Mouse (Mus musculus): Measurements from ENCODE around the gene Arid3c. TPM values are rescaled to one million over a fixed set of nuclear protein-coding genes. Genes with fewer than 3 reads are reported as not detected.

The Arid3c gene
- polyA plus RNA-seq, 1 experiment, result not detected

DNA sequence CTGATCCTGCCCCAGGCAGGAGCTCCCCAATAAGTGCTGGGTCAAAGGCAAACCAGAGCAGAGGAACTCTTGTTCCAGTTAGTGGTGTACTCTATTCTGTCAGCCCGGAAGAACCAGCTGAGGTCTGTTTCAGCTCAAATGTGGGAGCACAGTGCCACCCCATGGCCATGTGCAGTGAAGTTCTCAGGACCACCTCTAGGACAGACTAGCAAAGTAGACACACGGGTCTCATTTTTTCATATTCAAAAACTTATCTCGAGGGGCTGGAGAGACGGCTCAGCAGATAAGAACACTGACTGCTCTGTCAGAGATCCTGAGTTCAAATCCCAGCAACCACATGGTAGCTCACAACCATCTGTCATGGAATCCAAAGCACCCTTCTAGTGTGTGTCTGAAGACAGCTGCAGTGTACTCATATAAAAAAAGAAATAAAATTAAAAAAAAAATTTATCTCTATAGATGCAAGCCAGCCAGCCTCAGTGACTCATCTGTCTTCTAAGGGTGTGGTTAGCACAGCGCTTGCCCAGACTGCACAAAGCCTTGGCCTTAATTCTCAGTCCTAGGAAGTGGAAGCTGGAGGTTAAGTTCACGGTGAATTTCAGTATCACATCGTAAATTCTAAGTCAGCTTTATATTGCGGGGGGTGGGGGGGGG lies 6.8 kb upstream of the Arid3c start:
- Histone ChIP-seq H3K27ac (ENCODE audit: insufficient read depth, low read depth, low read length) (no peak overlapping the region), H3K4me1 (ENCODE audit: control insufficient read depth, insufficient read depth, low read length) (peaks cover 5% of the 10 kb centered on the region), H3K4me3 (ENCODE audit: insufficient read depth, low read depth, low read length) (no peak overlapping the region)
- WGBS, result 43% methylated on average over 8 of the region's 8 CpGs
- no peak for TF ChIP-seq POLR2A (IDR thresholded peaks at IDR 0.05; ENCODE audit: insufficient read depth, low read depth, low read length)
- peak; percentile 52 for TF ChIP-seq CTCF (IDR thresholded peaks at IDR 0.05; ENCODE audit: insufficient read depth, low read depth, low read length)

DNA sequence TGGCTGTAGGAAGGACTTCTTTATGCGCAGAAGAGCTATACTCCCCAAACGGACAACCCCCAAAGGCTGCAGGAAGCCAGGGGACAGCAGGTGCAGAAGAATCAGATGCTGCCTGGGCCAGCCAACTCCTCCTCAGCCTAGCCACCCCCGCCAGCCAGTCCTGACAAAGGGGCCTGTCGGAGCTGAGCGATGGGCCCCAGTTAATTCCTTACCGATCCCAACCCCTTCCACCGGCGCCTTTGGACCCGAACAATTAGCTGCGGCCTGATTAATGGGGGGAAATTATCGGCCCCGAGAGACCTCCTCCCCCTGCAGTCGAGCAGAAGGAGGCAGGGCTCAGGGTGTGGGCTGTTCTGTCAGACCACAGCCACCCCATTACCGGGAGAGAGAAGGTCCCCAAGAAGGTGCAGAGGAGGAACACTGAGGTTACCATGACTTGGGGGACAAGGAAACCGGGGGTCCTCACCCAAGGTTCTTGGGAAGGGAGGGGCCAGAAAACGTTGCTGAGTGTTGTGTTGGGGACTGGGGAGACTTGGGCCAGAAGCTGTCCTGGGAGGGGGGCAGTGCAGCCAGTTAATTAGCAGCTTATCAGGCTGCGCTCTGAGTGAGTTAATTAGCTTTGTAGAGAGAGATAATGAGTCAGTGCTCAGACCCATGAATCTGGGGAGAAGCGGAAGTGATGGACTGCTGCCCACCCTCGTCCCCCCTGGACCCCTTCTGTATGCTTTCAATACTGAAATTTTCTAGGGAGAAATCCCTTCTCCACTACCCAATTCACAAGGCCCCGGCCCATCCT lies 3.9 kb downstream of the Arid3c start:
- Histone ChIP-seq H3K4me3 (ENCODE audit: insufficient read depth, low read depth, low read length) (no peak overlapping the region), H3K27ac (ENCODE audit: insufficient read depth, low read depth, low read length) (no peak overlapping the region), H3K4me1 (ENCODE audit: control insufficient read depth, insufficient read depth, low read length) (peaks cover 11% of the 10 kb centered on the region)
- no peak for TF ChIP-seq POLR2A (IDR thresholded peaks at IDR 0.05; ENCODE audit: insufficient read depth, low read depth, low read length)
- TF ChIP-seq CTCF (IDR thresholded peaks at IDR 0.05; ENCODE audit: insufficient read depth, low read depth, low read length), result no peak
- WGBS, result 20% methylated on average over 20 of the region's 20 CpGs

DNA sequence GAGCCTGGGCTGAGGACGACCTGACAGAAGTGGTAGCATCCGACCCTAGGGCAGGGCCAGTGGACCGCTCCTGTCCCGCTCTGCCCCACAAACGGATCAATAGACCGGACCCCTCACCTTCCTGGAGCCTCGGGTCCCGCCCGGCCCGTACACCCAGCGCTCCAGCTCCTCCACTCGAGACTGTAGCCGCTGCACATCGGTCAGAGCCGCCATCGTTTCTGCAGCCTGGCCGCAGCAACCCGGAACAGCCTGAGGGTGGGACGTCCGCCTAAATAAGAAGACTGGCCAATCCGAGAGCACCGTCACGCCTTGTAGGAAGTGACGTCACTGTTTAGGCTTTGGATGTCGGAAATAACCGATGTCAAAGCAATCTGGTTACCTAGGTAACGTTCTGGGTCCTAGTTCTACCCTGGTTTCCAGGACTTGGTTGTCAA lies 8.0 kb downstream of the Arid3c start, which contains the start of gene Dctn3:
Dctn3 (minus strand) TSS at position 253 of the 434 bp plus-strand sequence.
- H3K27ac ChIP-seq (ENCODE audit: insufficient read depth, low read depth, low read length), result no peak within 1 kb of the TSS; the same call in 1 of the 2 replicates
- TF ChIP-seq CTCF (IDR thresholded peaks at IDR 0.05; ENCODE audit: insufficient read depth, low read depth, low read length), result no peak
- peak; percentile 93 for TF ChIP-seq POLR2A (IDR thresholded peaks at IDR 0.05; ENCODE audit: insufficient read depth, low read depth, low read length)
- H3K4me1 ChIP-seq (ENCODE audit: control insufficient read depth, insufficient read depth, low read length), result peaks cover 4% of the 10 kb centered on the region; the same call in 1 of the 2 replicates
- under 1% methylated on average over 27 of the region's 27 CpGs for WGBS
- peak within 1 kb of the TSS; percentile 65 for H3K4me3 ChIP-seq (ENCODE audit: insufficient read depth, low read depth, low read length)

DNA sequence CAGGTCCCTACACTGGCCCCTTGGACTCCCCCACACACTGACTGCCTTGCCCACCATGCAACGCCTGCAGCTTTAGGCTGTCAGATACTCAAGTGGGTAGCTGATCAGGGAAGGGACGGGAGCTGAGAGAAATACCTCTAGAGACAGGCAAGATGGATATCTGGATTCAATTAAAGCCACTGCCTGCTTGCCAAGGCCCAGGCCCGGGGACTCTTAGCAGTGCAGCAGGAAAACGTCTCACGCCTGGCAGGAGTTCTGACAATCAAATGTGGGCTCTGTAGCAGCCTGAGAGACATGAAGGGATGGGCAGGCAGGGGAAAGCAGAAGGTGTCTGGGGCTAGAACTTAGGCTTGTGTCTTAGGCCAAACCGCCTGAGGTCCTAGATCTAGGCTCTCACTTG lies 14.1 kb downstream of the Arid3c start:
- WGBS, result 69% methylated on average over 6 of the region's 6 CpGs
- TF ChIP-seq POLR2A (IDR thresholded peaks at IDR 0.05; ENCODE audit: insufficient read depth, low read depth, low read length) (no peak), CTCF (IDR thresholded peaks at IDR 0.05; ENCODE audit: insufficient read depth, low read depth, low read length) (no peak)
- peaks cover 9% of the 10 kb centered on the region for H3K4me1 ChIP-seq (ENCODE audit: control insufficient read depth, insufficient read depth, low read length)

DNA sequence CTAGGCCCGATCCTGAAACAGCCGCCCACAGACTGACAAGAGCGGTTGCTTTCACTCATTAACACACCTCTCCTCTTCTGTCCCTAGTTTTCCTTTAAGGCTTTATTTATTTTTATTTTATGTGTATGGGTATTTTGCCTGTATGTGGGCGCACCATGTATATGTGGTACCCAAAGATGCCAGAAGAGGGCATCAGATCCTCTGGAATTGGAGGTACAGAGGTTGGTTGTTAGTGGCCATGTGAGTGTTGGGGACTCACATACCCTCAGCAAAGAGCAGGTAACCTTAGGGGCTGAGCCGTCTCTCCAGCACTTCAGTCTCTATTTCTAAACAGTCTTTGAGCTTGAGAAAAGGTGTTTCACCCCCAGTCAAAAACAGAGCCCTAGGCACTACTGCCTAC lies 15.3 kb downstream of the Arid3c start:
- Histone ChIP-seq H3K27ac (ENCODE audit: insufficient read depth, low read depth, low read length) (no peak overlapping the region), H3K4me1 (ENCODE audit: control insufficient read depth, insufficient read depth, low read length) (peaks cover 12% of the 10 kb centered on the region), H3K4me3 (ENCODE audit: insufficient read depth, low read depth, low read length) (no peak overlapping the region)
- TF ChIP-seq CTCF (IDR thresholded peaks at IDR 0.05; ENCODE audit: insufficient read depth, low read depth, low read length) (no peak), POLR2A (IDR thresholded peaks at IDR 0.05; ENCODE audit: insufficient read depth, low read depth, low read length) (no peak)
- WGBS, result 73% methylated on average over 5 of the region's 5 CpGs

More for the DNA sequence above, 14.1 kb downstream of the Arid3c start:
- Histone ChIP-seq H3K27ac (ENCODE audit: insufficient read depth, low read depth, low read length) (no peak overlapping the region), H3K4me3 (ENCODE audit: insufficient read depth, low read depth, low read length) (no peak overlapping the region)

DNA sequence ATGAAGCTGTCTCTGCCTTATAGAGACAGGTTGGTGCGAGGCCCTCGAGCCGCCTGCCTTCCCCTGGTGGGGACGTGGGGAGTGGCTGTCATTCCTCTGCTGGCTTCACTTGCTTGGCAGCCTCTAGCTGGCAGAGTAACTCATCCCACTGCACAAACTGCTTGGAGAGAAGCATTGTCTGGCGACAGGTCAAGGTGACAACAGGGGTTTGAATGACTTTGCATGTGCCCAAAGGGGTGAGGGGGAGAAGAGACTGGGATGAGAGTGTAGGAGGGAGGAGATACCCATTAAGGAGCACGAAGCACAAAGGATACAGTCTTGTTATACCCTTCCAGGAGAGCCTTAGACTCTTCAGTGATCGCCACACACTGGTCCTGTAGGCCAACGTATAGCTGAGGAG lies 15.9 kb downstream of the Arid3c start:
- whole genome bisulfite sequencing, result 67% methylated on average over 8 of the region's 8 CpGs
- no peak for TF ChIP-seq CTCF (IDR thresholded peaks at IDR 0.05; ENCODE audit: insufficient read depth, low read depth, low read length)
- no peak for TF ChIP-seq POLR2A (IDR thresholded peaks at IDR 0.05; ENCODE audit: insufficient read depth, low read depth, low read length)
- Histone ChIP-seq H3K27ac (ENCODE audit: insufficient read depth, low read depth, low read length) (no peak overlapping the region), H3K4me3 (ENCODE audit: insufficient read depth, low read depth, low read length) (no peak overlapping the region), H3K4me1 (ENCODE audit: control insufficient read depth, insufficient read depth, low read length) (peaks cover 12% of the 10 kb centered on the region)

DNA sequence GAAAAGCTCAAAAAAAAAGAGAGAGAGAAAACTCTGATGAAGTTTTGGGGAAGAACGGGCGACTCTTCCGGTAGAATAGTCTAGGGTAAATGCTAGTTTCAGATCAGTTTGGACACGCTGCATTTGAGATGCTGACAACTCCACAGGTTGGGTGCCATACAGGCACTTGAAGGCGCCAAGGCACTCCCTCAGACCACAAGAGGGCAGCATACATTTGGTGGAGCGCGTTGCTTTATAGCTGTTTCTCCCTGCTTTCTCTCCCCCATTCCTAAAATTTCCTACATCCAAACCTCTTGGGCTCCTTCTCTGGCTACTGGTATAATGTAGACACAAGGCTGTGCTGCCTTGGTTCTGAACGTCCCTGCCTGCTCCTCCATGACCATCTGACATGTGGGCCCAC lies 16.7 kb downstream of the Arid3c start:
- no peak overlapping the region for H3K27ac ChIP-seq (ENCODE audit: insufficient read depth, low read depth, low read length)
- TF ChIP-seq POLR2A (IDR thresholded peaks at IDR 0.05; ENCODE audit: insufficient read depth, low read depth, low read length), result no peak
- peak; percentile 48; the same call in 1 of the 2 replicates for TF ChIP-seq CTCF (IDR thresholded peaks at IDR 0.05; ENCODE audit: insufficient read depth, low read depth, low read length)
- no peak overlapping the region for H3K4me3 ChIP-seq (ENCODE audit: insufficient read depth, low read depth, low read length)
- H3K4me1 ChIP-seq (ENCODE audit: control insufficient read depth, insufficient read depth, low read length), result peaks cover 12% of the 10 kb centered on the region
- 7% methylated on average over 8 of the region's 8 CpGs for WGBS

DNA sequence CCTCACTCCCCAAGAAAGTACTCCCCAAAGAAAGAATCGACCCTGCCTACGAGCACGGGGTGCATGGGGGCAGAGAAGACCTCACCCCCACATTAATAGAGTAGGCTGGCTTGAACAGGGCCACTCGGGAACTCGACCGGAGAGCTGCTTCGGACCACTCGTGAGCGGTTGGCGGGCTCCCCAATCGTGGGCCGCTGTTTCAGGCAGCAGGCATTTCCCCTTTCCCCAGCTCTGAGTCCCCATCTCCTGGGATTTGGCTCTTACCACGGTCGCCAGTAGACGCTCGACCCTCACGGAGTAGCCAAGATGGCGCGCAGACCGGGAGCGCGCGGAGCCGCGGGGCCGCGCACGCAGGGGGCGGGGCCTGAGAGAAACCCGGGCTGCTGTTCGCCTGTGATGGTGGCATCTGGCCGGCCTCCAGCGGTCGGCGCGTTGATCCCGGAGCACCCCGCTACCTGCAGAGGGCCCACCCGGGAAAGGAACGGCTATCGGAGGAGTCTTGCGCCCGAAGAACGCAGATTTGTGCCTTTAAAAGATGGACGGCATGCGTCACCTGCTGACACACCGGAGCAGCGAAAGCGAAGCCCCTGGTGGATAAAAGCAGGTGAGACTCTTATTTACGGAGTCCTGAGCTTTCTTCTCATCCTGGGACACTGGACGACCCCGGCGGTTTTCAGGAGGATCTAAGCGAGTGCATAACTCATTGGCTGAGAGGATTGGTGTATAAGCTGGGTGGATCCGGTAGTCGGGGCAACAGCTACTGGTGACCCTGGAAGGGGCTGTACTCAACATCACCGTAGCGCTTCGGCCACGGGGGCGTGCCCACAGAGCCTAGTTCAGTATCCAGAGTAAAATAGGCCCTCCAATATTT lies 17.5 kb downstream of the Arid3c start, which contains the start of gene Rpp25l:
Rpp25l (minus strand) TSS at position 338 of the 871 bp plus-strand sequence.
- Histone ChIP-seq H3K27ac (ENCODE audit: insufficient read depth, low read depth, low read length) (peak within 1 kb of the TSS; percentile 68), H3K4me1 (ENCODE audit: control insufficient read depth, insufficient read depth, low read length) (peaks cover 12% of the 10 kb centered on the region), H3K4me3 (ENCODE audit: insufficient read depth, low read depth, low read length) (peak within 1 kb of the TSS; percentile 94)
- TF ChIP-seq CTCF (IDR thresholded peaks at IDR 0.05; ENCODE audit: insufficient read depth, low read depth, low read length), result peak; percentile 19; the same call in 1 of the 2 replicates
- peak; percentile 91 for TF ChIP-seq POLR2A (IDR thresholded peaks at IDR 0.05; ENCODE audit: insufficient read depth, low read depth, low read length)
- WGBS, result under 1% methylated on average over 61 of the region's 61 CpGs

Measured in olfactory bulb, adult 2 months (tissue).